Mouse (Mus musculus) MEL (cell line): ENCODE results near the gene Dok4. TPM values are rescaled to one million over a fixed set of nuclear protein-coding genes. Genes with fewer than 3 reads are reported as not detected.
A peak's percentile ranks its signal among the peaks of the same experiment; 100 is the strongest.

ENCODE experiments used
- DNase-seq: peaks from one replicate; pipeline ENCODE4 v3.0.0; 2011; ENCODE audit warnings: low read depth, low spot score
- H3K27ac ChIP-seq: 2 replicates; pipeline ENCODE4 v1.5.1; 2012; ENCODE audit warnings: low read depth, mild to moderate bottlenecking, control low read depth, low read length, moderate library complexity; ENCODE audit not compliant: control insufficient read depth
- H3K27me3 ChIP-seq, 2 experiments: fragments of 150-350 bp in 1 of 2; sonication (generic) in 1 of 2; 2 replicates each; pipeline ENCODE4 v1.6.1; 2012; ENCODE audit warnings: low read length in 2 of 2, mild to moderate bottlenecking in 2 of 2, improper control_type of control experiment in 1 of 2, moderate library complexity in 1 of 2; ENCODE audit not compliant: insufficient read depth in 2 of 2, control insufficient read depth in 1 of 2
- H3K36me3 ChIP-seq, 2 experiments: 2 replicates each; pipeline ENCODE4 v1.6.1; 2012 to 2014; ENCODE audit warnings: low read length in 2 of 2, improper control_type of control experiment in 1 of 2, inconsistent platforms in 1 of 2, mild to moderate bottlenecking in 1 of 2; ENCODE audit not compliant: insufficient read depth in 2 of 2, control insufficient read depth in 1 of 2
- H3K4me1 ChIP-seq, 2 experiments: fragments of 150-350 bp in 1 of 2; sonication (generic) in 1 of 2; 2 replicates each; pipeline ENCODE4 v1.6.1; 2012; ENCODE audit warnings: low read length in 2 of 2, improper control_type of control experiment in 1 of 2, mild to moderate bottlenecking in 1 of 2; ENCODE audit not compliant: insufficient read depth in 2 of 2, control insufficient read depth in 1 of 2
- H3K4me3 ChIP-seq, 2 experiments: fragments of 150-350 bp in 1 of 2; sonication (generic) in 1 of 2; 2 replicates each; pipeline ENCODE4 v1.5.1; 2012; ENCODE audit warnings: low read depth in 2 of 2, low read length in 2 of 2, mild to moderate bottlenecking in 2 of 2, moderate library complexity in 2 of 2, control low read depth in 1 of 2, improper control_type of control experiment in 1 of 2; ENCODE audit not compliant: control insufficient read depth in 1 of 2, insufficient read depth in 1 of 2
- H3K79me2 ChIP-seq: 2 replicates; pipeline ENCODE4 v1.6.1; 2012; ENCODE audit warnings: mild to moderate bottlenecking, low read length, moderate library complexity; ENCODE audit not compliant: control insufficient read depth, poor library complexity, insufficient read depth
- H3K9ac ChIP-seq: 2 replicates; pipeline ENCODE4 v1.6.1; 2012; ENCODE audit warnings: low read depth, mild to moderate bottlenecking, control low read depth, low read length, moderate library complexity; ENCODE audit not compliant: control insufficient read depth, poor library complexity, severe bottlenecking
- H3K9me3 ChIP-seq: fragments of 150-350 bp; sonication (generic); replicated peaks from 2 replicates; pipeline ENCODE4 v1.6.1; 2012; ENCODE audit warnings: mild to moderate bottlenecking, low read length, improper control_type of control experiment, moderate library complexity; ENCODE audit not compliant: insufficient read depth
- CTCF ChIP-seq, 3 experiments: IDR thresholded peaks in 2 of 3; conservative IDR thresholded peaks in 1 of 3; 2 replicates each; pipeline ENCODE4 v1.5.1; 2011 to 2012; ENCODE audit warnings: low read length in 3 of 3, low read depth in 2 of 3, mild to moderate bottlenecking in 2 of 3, improper control_type of control experiment in 1 of 3, inconsistent platforms in 1 of 3, mixed read lengths in 1 of 3, moderate library complexity in 1 of 3; ENCODE audit not compliant: control insufficient read depth in 1 of 3, insufficient read depth in 1 of 3, poor library complexity in 1 of 3, severe bottlenecking in 1 of 3
- EP300 ChIP-seq, 2 experiments: IDR thresholded peaks; 2 replicates each; pipeline ENCODE4 v1.6.1; 2011; ENCODE audit warnings: improper control_type of control experiment in 2 of 2, low read length in 2 of 2, low read depth in 1 of 2, mild to moderate bottlenecking in 1 of 2
- ETS1 ChIP-seq: IDR thresholded peaks from 2 replicates; pipeline ENCODE4 v1.6.1; 2012; ENCODE audit warnings: low read depth, mild to moderate bottlenecking, inconsistent platforms, low read length, improper control_type of control experiment, moderate library complexity
- GABPA ChIP-seq: IDR thresholded peaks from 2 replicates; pipeline ENCODE4 v1.6.1; 2012; ENCODE audit warnings: low read depth, mild to moderate bottlenecking, inconsistent platforms, low read length, improper control_type of control experiment, moderate library complexity
- GATA1 ChIP-seq: IDR thresholded peaks from 2 replicates; pipeline ENCODE4 v1.6.1; 2011; ENCODE audit warnings: low read depth, low read length, improper control_type of control experiment
- JUND ChIP-seq: IDR thresholded peaks from 2 replicates; pipeline ENCODE4 v1.6.1; 2011; ENCODE audit warnings: low read depth, mild to moderate bottlenecking, improper control_type of control experiment, low read length
- MYB ChIP-seq: IDR thresholded peaks from 2 replicates; pipeline ENCODE4 v1.6.1; 2011; ENCODE audit warnings: mild to moderate bottlenecking, low read depth, low read length, improper control_type of control experiment
- POLR2A ChIP-seq, 2 experiments: IDR thresholded peaks; 2 replicates each; pipeline ENCODE4 v1.6.1; 2011 to 2012; ENCODE audit warnings: low read length in 2 of 2, mild to moderate bottlenecking in 2 of 2, control low read depth in 1 of 2, improper control_type of control experiment in 1 of 2, low read depth in 1 of 2, moderate library complexity in 1 of 2; ENCODE audit not compliant: control insufficient read depth in 1 of 2, insufficient read depth in 1 of 2, poor library complexity in 1 of 2
- RAD21 ChIP-seq: IDR thresholded peaks from 2 replicates; pipeline ENCODE4 v1.6.1; 2011; ENCODE audit warnings: mild to moderate bottlenecking, low read depth, low read length, improper control_type of control experiment
- SIN3A ChIP-seq: IDR thresholded peaks from 2 replicates; pipeline ENCODE4 v1.6.1; 2012; ENCODE audit warnings: low read length, improper control_type of control experiment, inconsistent platforms
- TCF12 ChIP-seq: IDR thresholded peaks from 2 replicates; pipeline ENCODE4 v1.6.1; 2014; ENCODE audit warnings: low read depth, mild to moderate bottlenecking, inconsistent platforms, low read length, improper control_type of control experiment, moderate library complexity
- UBTF ChIP-seq: IDR thresholded peaks from 2 replicates; pipeline ENCODE4 v1.6.1; 2012; ENCODE audit warnings: low read depth, mild to moderate bottlenecking, inconsistent platforms, low read length, improper control_type of control experiment, moderate library complexity, borderline replicate concordance; ENCODE audit not compliant: insufficient read depth
- ZKSCAN1 ChIP-seq: IDR thresholded peaks from 2 replicates; pipeline ENCODE4 v1.6.1; 2012; ENCODE audit warnings: low read depth, mild to moderate bottlenecking, inconsistent platforms, low read length, improper control_type of control experiment, moderate library complexity
- polyA plus RNA-seq, 2 experiments: library from polyadenylated mRNA; stranded (reverse) in 1 of 2; unstranded in 1 of 2; fragments of >175 nt in 1 of 2; fragments of >200 nt in 1 of 2; gene quantifications; 2 replicates each; pipeline versions ENCODE4 v1.2.1 to v1.2.4; 2012; ENCODE audit warnings: low replicate concordance in 2 of 2, low read depth in 1 of 2; ENCODE audit not compliant: insufficient read length in 2 of 2, insufficient read depth in 1 of 2, missing spikeins in 1 of 2
- total RNA-seq: library from RNA; depleted of rRNA; stranded (reverse); fragments of 300-350 nt; gene quantifications from 2 replicates; pipeline ENCODE4 v1.2.3, GENCODE M21; 2012

Dok4 gene
- total and polyA plus RNA-seq, 3 experiments: 1.5 to 3.2 TPM; not detected in 1

DNA sequence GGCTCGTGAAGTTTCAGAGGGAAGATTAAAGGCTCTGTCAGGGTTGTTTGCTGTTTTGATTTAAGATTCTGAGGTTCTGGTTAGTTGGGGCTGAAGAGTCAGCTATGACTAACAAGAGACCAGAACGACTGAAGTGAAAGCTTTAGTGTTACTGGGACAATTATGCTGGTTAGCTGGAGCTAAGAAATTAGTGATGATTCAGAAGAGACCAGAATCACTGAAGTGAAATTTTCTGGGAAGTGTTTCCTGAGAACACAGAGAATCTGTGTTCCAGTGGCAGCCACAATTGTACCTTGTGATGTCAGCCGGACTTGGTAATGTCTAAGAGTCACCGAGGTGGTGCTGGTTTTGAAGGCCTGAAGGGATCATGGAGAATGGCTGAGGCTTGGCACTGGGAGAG, 4.6 kb upstream of the Dok4 start:
- peaks cover 15 to 28% of the 10 kb centered on the region in 2 experiments for H3K27me3 ChIP-seq
- no peak overlapping the region for H3K9ac ChIP-seq
- no peak for TF ChIP-seq SIN3A
- TF ChIP-seq, all 39 proteins: peak for 0
- H3K9me3 ChIP-seq: no peaks in the 10 kb centered on the region
- no peak for DNase-seq
- H3K36me3 ChIP-seq: peaks cover 0 to 6% of the 10 kb centered on the region in 2 experiments; a peak in 2 of 4 replicates
- H3K4me1 ChIP-seq: peaks cover 2 to 7% of the 10 kb centered on the region in 2 experiments
- no peak overlapping the region for H3K4me3 ChIP-seq
- H3K27ac ChIP-seq: no peak overlapping the region
- no peaks in the 10 kb centered on the region for H3K79me2 ChIP-seq

DNA sequence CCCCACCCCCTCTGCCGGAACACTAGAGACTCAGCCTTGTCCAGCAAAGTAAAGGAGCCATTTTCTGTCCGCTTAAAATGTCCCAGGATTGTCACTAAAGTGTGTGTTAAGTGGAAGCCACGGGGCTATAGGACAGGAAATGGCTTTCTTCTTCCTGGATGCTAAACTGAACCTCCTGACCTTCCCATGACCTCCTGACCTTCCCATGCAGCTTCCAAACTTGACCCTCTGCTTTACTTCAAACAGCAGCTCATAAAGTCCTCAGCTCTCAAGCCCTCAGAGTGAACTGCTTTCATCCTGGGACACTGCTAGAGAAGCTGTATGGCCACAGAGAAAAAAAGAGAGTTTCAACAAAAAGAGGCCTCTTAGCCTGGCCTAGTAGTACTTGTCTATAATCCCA, 690 bp upstream of the Dok4 start:
- no peak overlapping the region; the same call in 1 of the 2 replicates for H3K9ac ChIP-seq
- peaks cover 0 to 6% of the 10 kb centered on the region in 2 experiments; a peak in 2 of 4 replicates for H3K36me3 ChIP-seq
- no peaks in the 10 kb centered on the region for H3K79me2 ChIP-seq
- H3K27me3 ChIP-seq: peaks cover 10 to 14% of the 10 kb centered on the region in 2 experiments
- H3K4me3 ChIP-seq: peak overlapping the region in 1 of 2 experiments; percentile 58; a peak in 1 of 4 replicates
- peaks cover 2 to 7% of the 10 kb centered on the region in 2 experiments for H3K4me1 ChIP-seq
- DNase-seq: no peak
- no peak overlapping the region for H3K27ac ChIP-seq
- no peaks in the 10 kb centered on the region for H3K9me3 ChIP-seq
- no peak for TF ChIP-seq ZKSCAN1
- no peak for TF ChIP-seq ETS1

DNA sequence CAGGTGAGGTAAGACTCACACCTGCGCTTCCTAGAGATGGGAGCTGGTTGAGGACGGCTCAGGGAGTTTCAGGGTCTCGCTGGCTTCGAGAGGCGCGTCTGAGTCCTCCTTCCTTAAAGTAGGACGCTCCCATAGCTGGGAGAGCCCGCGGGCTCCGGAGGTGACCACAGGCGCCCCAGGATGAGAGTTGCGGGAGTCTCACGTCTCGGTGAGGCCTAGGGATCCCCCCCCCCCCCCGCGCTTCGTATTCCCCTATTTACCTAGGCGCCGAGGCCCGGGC, 319 bp downstream of the Dok4 start:
- no peak overlapping the region for H3K27ac ChIP-seq
- no peaks in the 10 kb centered on the region for H3K79me2 ChIP-seq
- peaks cover 10 to 11% of the 10 kb centered on the region in 2 experiments for H3K27me3 ChIP-seq
- peaks cover 0 to 6% of the 10 kb centered on the region in 2 experiments; a peak in 2 of 4 replicates for H3K36me3 ChIP-seq
- peak overlapping the region; percentile 54 to 79 for H3K4me3 ChIP-seq
- TF ChIP-seq UBTF (no peak), RAD21 (no peak), GATA1 (no peak), JUND (no peak), TCF12 (no peak), POLR2A (IDR thresholded peaks at IDR 0.05; ENCODE audit: control insufficient read depth in 1 of 2, insufficient read depth in 1 of 2, low read depth in 1 of 2, low read length in 2 of 2, poor library complexity in 1 of 2) (no peak), MYB (no peak), ZKSCAN1 (no peak), GABPA (no peak), CTCF (IDR thresholded peaks at IDR 0.05 in 2 of 3, conservative IDR thresholded peaks at IDR 0.05 in 1 of 3; ENCODE audit: control insufficient read depth in 1 of 3, insufficient read depth in 1 of 3, low read depth in 2 of 3, low read length in 3 of 3, poor library complexity in 1 of 3, severe bottlenecking in 1 of 3) (no peak), EP300 (IDR thresholded peaks at IDR 0.05; ENCODE audit: low read depth in 1 of 2, low read length in 2 of 2) (no peak)
- TF ChIP-seq, all 39 proteins: peak for 0
- Histone ChIP-seq H3K9ac (peak overlapping the region; percentile 64), H3K9me3 (no peaks in the 10 kb centered on the region), H3K4me1 (peaks cover 2 to 7% of the 10 kb centered on the region in 2 experiments)
- no peak for DNase-seq
